Mouse (Mus musculus) brain, embryonic 14.5 days (tissue): ENCODE results near the gene Ptgis. TPM values are rescaled to one million over a fixed set of nuclear protein-coding genes. Genes with fewer than 3 reads are reported as not detected.

Experiments
- DNase-seq: peaks from one replicate; pipeline ENCODE4 v3.0.0-alpha.2; 2011; ENCODE audit warnings: low read depth
- CTCF ChIP-seq: fragments of 200-500 bp; IDR thresholded peaks from 2 replicates; pipeline ENCODE4 v1.5.1; 2012; ENCODE audit warnings: inconsistent platforms, mild to moderate bottlenecking, moderate library complexity, borderline replicate concordance; ENCODE audit not compliant: insufficient read depth, insufficient read length; ENCODE audit errors: extremely low read depth
- POLR2A ChIP-seq: fragments of 200-500 bp; IDR thresholded peaks from 2 replicates; pipeline ENCODE4 v1.6.1; 2012; ENCODE audit warnings: mild to moderate bottlenecking, inconsistent platforms, borderline replicate concordance; ENCODE audit not compliant: poor library complexity, insufficient read depth, insufficient read length, severe bottlenecking; ENCODE audit errors: extremely low read depth
- polyA plus RNA-seq: library from polyadenylated mRNA; depleted of rRNA; stranded (reverse); fragments of >200 nt; gene quantifications from 2 replicates; pipeline ENCODE4 v1.2.3, GENCODE M21; 2012; rRNA removed

Gene Ptgis
- 4.5 and 6.1 TPM in 2 replicates for polyA plus RNA-seq

DNA sequence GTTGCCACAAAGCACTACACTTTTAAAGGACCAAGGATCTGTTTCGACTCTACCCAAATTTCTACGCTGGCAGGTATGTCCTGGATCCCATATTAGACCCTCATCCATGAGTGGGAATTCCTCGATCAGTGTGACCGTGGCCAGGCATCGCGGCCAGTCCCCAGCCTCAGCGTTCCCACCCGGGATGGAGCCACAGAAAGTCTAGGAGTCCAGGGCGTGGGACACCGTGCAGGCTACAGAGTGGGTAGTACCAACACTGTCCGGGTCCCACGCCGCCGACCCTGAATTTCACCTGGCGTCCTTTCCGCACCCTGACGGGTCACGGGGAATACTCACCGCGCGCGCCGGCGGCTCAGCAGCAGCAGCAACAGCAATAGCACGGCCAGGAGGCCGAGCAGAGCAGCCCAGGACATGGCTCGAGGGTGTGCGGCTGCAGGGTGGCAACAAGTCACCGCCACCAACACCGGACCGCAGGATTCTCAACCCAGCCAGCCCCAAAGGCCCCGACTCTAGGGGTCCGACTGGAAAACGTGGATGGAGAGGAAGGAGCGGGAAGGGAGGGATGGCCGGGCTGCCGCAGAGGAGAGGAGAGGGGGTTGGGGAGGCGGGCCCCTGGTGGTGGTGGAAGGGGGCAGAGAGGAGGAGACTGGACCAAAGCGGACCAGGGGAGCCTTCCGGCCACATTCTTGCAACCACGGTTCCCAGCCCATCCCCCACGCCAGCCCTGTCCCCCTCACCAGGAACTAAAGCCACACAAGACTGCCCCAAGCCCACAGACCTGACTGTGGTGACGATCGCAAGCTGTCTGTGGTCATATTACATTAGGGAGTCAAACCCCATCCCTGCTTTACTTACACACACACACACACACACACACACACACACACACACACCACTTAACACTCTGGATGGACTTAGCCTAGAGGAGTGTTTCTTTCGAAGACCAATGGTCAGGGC lies at the start of gene Ptgis:
Gene Ptgis, minus strand, starts transcription at position 597 of the 957 bp plus-strand sequence.
- TF ChIP-seq POLR2A (no peak), CTCF (no peak)
- peak; percentile 22 for DNase-seq

DNA sequence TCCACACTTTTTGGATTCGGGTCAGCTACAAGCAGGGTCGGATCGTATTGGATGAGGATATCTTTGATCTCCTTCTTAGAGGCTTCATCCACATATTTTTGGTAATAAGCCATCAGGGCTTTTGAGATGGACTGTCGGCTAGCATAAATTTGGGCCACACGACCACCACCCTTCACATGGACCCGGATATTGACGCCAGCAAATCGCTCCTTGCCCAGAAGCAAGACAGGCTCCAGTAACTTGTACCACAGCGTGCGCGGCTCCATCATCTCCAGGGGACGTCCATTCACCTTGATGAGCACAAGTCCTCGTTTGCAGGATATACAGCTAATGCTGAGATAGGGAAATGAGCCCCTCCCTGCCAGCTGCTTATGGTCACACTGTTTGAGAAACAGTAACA lies 41.1 kb upstream of the Ptgis start:
- no peak for DNase-seq
- TF ChIP-seq POLR2A (no peak), CTCF (no peak)

DNA sequence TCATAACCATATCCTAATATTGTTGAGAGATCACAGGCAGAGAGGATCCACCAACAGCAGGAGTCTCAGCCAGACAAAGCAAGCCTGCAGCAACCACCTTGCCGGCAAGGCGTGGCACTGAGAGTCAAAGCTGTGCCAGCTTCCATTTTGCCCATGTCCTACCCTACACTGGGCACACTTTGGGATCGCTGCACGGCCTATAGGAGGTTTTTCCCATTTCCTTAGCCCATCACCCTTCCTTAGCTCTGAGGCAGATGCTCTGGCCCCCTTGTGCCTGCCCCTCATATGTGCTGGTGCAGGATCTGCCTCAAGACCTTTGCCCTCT lies 40.5 kb upstream of the Ptgis start:
- DNase-seq, result no peak
- TF ChIP-seq CTCF (no peak), POLR2A (no peak)

DNA sequence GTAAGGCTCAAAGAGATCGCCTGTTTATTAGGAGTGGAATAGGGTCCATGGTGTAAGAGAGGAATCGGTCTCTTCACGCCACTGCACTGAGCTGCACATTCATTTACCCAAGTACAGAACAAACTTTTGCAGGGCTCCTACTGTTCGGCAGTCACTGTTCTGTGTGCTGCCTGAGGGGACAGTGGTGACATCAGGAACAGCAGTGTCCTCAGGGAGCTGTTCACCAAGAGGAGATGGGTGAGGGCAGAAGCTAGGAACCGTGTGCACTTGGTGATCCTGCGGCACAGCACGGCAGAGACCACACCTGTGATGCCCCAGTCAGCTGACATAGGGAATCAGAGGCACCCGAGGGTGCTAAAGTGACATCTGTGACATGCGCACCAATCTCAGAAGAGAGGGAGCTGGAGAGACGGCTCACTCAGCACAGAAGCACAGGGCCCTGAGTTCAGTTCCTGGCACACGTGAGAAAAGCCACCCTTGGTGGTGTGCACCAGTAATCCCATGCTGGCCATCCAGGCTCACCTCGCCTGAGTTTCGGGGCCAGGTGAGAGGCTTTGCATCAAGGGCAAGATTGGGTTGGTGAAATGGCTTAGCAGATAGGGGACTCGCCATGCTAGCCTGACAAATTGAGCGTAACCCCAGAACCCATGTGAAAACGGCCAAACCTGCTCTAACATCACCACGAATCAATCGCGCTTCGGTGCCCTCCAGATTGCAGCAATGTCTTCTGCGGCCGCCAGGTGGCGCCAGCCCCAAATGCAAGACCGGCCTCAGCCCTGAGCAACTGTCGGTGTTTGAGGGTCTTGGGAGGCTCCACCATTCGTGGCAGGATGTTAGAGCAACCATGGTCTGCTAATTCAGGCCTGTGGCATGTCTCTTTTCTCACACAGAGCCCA lies 39.9 kb upstream of the Ptgis start:
- peak; percentile 92 for DNase-seq
- TF ChIP-seq CTCF (peak; percentile 99), POLR2A (no peak)

DNA sequence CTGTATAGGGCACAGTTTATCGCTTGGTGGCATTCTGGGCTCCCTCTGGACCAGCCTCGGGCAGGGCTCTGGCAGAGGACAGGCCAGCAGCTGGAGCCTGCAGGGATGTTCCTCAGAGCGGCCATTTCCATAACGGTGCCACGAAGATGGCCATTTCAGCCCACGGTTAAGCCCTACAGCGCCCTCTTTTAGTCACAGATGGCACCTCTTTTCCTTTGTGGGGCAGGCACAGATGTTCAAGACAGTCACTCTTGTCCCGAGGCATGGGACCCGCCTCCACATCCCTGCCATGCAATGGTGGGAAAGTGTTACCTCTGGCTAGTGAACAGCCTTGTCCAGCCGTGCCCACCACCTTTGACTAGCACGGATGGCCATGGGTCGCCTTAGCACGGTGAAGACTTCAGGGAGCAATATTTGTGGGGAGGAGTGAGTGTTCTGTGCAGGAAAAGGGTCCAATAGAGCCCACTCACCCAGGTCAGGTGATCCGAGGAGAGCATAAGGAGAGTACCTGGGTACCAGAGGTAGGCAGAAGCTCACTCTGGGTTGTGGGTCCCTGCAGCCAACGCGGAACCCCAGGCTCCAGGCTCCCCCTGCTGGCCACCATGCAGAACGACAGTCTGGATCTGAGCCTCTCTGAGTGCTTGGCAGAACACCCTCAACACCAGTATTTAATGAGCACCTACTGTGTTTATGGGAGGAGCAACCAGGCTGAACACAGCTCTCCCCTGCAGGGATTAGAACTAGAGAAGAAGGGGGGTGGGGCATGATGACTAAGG lies 38.5 kb upstream of the Ptgis start:
- peak; percentile 56 for DNase-seq
- TF ChIP-seq POLR2A (no peak), CTCF (peak; percentile 86)

DNA sequence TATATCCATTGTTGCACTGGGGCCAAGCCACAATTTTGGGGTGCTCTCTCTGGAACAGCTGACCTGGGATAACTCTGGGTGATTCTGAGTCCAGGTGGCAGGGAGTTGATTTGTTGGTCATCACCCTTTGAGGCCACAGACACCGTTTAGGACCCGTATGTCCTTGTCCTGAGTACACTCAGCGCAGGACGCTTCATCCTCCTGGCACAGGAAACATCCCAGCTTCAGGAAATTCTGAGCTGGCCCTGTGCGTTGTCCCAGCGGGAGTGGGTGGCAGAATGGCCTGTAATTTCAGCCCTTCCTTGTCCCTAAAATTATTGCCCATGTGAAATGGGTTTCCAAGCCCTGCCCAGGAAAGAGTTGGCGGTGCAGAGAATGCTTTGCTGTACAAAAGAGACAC lies 37.6 kb upstream of the Ptgis start:
- DNase-seq, result no peak
- TF ChIP-seq CTCF, result no peak
- TF ChIP-seq POLR2A, result no peak

DNA sequence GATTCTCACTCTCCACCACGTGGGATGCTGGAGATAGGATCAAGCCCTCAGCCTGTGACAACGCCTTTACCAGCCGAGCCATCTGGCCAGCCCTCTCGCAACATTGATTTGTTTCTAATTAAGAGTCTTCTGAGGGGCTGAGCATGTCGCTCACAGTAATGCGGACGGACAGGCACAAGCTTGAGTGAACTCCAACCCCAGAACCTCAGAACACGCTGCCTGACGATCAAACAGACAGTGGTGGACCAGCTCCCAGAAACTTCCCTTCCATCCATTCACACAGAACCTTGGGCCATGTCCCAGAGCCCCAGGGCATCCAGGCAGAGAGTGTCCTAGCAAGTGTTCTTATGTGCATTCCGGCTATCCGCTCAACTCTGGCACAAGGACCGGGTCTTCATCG lies 36.6 kb upstream of the Ptgis start:
- TF ChIP-seq POLR2A, result no peak
- no peak for TF ChIP-seq CTCF
- peak; percentile 45 for DNase-seq

DNA sequence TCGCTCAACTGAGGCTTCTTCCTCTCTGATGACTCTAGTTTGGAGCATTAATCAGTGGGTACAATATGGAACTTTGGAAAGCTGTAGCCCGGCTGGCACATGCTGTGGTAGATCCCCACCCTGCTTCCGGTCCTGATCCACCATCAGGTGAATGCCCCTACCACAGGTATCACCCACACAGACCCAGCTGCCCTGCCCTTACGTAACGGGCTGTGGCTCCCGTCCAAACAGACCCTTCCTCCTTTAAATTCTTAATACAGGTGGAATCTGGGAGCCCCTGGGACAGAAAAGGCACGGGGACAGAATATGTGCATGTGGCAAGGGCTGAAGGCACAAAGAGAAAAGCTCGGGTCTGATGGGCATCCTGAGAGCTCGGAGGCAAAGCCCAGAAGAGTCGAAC lies 35.5 kb upstream of the Ptgis start:
- no peak for TF ChIP-seq CTCF
- no peak for DNase-seq

DNA sequence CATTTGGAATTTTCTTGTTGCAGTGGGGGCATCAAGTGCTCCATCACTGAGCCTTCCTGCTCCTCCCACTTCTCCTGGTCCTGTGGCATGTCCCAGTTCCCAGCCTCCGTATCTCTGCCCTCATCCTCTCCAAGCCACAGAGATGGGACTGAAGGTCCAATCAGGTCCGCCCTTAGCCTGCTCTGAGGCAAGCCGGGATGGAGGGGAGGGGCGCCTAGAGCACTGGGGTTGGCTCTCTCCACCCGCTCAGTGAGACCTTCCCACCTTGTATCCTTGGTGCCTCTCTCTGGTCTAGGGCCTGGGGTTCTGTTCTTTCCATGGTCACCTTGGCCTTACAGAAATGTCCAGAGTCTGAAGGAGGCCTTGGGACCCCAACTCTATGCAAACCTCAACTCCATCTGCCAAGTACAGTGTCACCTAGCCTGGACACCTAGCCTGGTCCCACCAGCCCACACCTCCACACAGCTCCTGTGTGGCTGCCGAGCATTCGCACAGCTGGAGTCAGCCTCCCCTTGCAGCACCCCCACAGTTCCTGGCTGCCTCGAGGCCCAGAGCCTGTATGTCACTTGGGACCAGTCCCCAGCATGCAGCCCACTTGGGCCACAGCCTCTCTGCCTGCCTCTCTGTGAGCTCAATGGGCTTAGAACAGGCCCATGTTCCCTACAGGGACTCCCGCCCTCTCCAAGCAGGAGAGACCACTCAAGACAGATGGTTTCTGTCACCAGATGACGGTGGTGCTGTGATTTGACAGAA lies 34.5 kb upstream of the Ptgis start:
- no peak for DNase-seq
- TF ChIP-seq POLR2A (no peak), CTCF (no peak)

DNA sequence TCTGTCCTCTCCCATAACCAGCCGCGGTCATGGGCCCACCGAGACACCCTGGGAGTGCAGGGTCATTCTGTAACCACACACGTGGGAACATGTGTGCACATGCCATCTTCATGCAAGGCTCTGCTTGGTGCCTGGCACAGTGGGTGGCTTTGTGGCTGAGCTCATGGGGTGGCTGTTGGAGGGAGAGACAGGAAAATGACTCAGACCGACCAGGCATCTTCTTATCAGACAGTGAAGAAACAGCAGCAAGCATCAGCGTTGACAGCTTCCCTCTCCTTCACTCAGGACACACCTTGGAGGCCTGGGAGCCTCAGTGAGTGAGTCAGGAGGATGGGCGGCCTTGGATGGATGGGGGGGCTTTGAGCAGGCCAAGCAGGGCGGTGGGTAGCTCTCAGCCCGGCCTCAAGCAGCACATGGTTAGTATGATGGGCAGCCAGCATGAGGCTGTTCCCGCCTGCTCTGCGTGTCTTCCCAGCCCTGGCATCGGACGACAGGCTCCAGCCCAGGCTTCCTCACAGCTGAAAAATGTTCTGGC lies 32.9 kb upstream of the Ptgis start:
- TF ChIP-seq CTCF (no peak), POLR2A (no peak)
- no peak for DNase-seq

DNA sequence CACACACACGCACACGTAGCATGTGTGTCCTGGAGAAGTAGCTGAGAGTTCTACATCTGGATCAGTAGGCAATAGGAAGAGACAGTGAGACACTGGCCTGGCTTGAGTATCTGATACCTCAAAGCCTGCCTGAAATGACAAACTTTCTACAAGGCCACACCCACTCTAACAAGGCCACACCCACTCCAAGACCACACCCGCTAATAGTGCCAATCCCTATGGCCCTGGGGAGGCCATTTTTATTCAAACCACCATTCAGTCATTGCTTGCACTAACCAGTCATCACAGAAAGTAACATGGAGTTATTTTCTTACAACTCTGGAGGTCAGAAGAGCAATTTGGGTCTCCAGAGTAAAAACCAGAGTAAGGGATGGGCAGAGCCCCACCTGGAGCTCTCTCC lies 32.3 kb upstream of the Ptgis start:
- DNase-seq, result no peak

More for the DNA sequence above, 32.3 kb upstream of the Ptgis start:
- no peak for TF ChIP-seq CTCF
